Mouse (Mus musculus) embryo, embryonic 9.5 days (tissue): ENCODE results near the gene Tbc1d1.

ENCODE experiments used
- DNase-seq: peaks from one replicate; pipeline ENCODE4 v3.0.0-alpha.2; 2017; ENCODE audit errors: extremely low spot score

Gene Tbc1d1

GRCm38 (mm10) chr5:64155861-64156550 is at the start of gene Tbc1d1:
Gene Tbc1d1 (plus strand): TSS chr5:64156305.
- DNase-seq, result peak; percentile 46

DNA sequence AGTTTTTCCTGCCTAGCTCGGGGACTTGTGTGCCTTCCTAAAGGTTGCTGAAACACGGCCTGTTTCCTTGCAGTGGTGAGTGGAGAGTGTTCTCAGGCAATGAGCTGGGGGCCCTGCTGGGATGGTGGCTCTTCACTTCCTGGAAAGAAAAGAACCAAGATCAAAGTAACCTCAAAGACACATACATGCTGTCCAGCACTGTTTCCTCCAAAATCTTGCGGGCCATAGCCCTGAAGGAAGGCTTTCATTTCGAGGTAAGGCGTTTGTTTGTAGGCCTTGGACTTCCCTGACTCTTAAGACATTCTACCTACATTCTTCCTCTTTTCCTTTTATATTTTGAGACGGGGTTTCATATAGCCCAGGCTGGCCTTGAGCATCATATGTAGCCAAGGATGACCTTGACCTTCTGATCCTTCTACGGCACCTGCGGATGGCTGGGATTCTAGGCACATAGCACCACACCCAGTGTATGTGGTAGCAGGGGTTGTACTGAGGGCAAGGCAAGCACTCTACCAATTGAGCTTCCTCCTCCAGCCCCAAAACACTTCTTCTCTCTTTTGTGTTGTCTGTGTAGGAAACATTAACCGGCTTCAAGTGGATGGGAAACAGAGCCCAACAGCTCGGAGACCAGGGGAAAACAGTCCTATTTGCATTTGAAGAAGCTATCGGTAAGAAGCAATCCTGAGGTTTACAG is 48.4 kb upstream of the Tbc1d1 start:
- DNase-seq, result no peak

GRCm38 (mm10) chr5:64109217-64109616 is 46.9 kb upstream of the Tbc1d1 start:
- no peak for DNase-seq

- DNase-seq, result no peak
These were observed 43.7 kb upstream of the Tbc1d1 start for GRCm38 (mm10) chr5:64112360-64112759.

- no peak for DNase-seq
These were observed 41.9 kb upstream of the Tbc1d1 start for GRCm38 (mm10) chr5:64114210-64114609.

DNA sequence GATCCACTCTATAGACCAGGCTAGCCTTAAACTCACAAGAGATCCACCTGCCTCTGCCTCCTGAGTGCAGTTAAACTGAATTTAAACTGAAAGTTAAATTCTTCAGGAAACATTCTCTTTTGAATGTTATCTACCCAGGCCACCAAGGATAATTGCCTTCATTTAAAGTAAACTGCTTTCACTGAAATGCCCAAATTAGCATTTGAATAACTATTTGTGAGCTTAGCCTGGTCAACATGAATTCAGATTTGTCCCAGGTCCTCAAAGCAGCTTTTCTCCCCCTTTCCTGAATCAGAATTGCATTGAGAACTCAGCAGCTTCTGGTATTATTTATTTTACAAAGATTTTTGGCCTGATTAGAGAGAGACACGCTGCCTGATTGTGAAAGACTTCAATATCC is 38.9 kb upstream of the Tbc1d1 start:
- DNase-seq, result no peak

DNA sequence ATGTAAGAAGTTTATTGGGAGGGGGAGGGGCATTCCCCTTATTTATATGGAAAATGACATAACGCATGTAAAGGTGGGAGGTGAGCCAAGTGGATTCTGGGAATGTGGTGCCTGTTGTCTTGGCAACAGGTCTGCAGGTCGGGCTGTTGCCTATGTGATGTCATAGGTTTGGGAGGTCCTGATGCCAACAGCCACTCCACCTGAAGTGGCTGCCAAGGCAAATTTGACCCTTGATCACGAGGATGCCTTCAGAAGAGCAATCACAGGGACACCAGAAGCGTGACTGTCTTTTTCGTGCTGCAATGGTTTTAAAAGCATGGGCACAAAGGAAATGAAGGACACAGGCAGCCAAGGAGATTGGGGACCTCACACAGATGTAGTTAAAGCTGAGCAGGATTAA is 30.3 kb upstream of the Tbc1d1 start:
- DNase-seq, result no peak

DNA sequence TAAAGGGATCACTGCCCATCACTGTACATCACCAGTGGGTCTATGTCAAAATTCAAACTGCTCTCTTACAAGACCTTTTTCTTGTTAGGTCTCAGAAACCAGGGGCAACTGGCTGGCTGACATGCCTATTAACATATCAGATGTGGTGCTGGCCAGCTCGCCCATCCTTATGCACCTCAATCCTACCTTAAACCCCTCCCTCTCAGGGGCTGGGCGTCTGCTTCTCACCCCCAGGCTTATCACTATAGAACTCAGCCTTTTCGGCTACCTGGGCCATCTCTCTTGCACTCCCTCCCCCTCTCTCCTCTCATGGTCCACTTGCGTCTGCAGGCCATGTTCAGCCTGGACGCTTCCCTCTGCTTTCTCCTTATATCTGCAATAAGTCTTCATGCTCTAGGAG is 24.6 kb upstream of the Tbc1d1 start:
- no peak for DNase-seq

DNA sequence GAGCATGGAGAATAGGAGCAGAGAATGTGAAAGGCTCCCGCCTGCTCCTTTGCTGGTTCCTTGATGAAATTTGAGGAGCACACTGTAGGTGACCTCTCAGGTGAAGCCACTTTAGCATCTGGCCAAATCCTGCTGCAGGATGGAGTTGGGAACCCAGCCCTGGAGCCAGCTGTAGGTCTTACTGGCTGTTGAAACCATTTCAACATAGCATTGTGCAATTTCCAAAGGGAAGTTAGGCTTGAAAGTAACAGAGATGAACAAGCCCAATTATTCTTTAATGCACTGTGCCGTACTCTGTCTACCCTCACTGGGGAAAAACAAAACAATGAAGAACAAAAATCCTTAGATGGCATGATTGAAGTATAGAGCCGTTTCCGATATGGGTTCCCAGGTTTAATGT is 22.2 kb upstream of the Tbc1d1 start:
- DNase-seq, result no peak

DNA sequence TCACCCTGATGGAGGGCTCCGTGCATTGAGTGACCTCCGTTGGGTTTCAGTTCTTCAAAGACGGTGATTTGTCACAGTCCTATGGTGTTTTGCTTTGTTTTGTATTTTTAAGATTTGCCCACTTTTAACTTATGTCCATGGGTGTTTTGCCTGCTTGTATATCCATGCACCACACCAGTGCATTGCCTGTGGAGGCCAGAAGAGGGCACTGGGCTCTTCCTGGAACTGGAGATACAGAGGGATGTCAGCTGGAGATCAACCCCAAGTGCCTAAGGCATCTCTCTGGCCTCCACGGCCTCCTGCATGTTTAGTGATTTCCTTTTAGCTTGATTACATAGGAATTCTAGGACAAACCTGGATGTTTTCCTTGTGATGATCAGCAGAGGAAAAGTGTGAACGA is 19.8 kb upstream of the Tbc1d1 start:
- DNase-seq, result no peak

DNA sequence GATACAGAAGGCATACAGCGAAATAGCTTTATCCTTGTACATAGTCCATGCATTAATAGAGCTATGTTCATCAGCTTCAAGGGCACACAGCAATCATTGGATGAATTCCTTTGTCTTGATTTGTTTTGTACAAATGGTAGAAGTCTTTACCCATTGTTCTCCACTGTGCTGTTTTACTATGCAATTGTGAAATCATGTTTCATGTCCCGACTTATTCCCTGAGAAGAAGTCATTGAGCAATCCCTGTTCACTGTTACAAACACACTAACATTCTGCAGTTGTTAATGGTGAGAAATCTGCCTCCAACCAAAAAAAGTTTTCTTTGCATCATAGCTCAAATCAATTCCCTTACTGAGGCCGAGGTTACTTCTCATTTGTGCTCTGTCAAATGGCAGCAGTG is 15.9 kb upstream of the Tbc1d1 start:
- no peak for DNase-seq

DNA sequence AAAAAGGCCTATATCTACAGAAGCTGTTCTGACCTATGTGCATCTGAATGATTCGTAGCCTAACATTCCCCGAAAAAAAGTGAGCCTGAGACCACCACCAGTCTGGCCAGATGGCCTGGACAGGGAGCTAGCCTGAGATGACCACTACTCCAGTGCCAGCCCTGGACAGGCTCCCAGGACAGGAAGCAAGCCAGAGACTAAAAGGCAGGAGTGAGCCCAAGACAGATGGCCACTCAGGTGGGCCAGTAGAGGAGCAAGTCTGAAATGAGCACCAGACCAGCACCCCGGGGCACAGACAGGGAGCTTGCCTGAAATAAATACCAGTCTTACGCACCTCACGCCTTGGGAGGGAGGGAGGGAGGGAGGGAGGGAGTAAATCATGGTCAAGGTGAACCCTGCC is 11.8 kb upstream of the Tbc1d1 start:
- no peak for DNase-seq

- no peak for DNase-seq
These were observed 9.6 kb upstream of the Tbc1d1 start for GRCm38 (mm10) chr5:64146384-64147005.

GRCm38 (mm10) chr5:64149184-64150127 is 6.6 kb upstream of the Tbc1d1 start:
- no peak for DNase-seq

DNA sequence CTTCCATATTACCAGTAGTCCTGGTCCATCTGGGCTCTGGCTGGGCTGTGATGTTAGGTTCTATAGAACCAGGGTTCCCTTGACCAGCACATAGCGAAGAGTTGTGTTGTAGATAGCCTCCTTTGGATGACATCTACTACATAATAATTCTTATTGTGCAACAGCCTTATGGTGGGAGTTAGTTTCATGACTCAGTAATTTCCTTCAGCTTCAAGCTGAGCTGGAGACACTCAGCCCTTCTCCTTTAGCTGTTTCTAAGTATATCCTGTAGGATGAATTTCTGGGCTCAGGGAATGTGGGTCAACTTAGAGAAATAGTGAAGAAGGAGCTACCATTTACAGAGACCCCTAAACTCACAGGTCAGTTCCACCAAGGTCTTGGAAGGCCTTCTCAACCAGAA is 2.8 kb upstream of the Tbc1d1 start:
- DNase-seq, result no peak

DNA sequence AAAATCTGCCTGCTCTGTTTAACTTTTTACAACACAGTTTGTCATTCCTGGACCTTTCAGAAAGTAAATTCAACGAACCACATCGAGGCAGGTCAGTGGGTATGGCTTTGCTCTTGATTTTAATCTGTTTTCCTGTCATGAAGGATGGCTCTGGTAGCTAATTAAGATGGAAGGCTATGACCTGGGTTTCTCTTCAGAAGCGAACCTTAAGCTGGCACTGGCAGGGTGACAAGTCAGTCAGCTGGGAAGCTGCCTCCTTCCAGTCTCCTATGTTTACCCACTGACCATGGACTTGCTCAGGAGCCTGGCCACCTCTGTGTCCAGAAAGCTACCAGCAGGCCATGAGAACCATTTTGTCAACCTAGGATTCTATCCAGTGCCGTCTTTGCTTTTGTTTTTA is 474 bp downstream of the Tbc1d1 start:
- peak; percentile 14 for DNase-seq

- no peak for DNase-seq
These were observed 1.8 kb downstream of the Tbc1d1 start for GRCm38 (mm10) chr5:64157926-64158325.

- no peak for DNase-seq
These were observed 2.4 kb downstream of the Tbc1d1 start for GRCm38 (mm10) chr5:64158501-64158900.

DNA sequence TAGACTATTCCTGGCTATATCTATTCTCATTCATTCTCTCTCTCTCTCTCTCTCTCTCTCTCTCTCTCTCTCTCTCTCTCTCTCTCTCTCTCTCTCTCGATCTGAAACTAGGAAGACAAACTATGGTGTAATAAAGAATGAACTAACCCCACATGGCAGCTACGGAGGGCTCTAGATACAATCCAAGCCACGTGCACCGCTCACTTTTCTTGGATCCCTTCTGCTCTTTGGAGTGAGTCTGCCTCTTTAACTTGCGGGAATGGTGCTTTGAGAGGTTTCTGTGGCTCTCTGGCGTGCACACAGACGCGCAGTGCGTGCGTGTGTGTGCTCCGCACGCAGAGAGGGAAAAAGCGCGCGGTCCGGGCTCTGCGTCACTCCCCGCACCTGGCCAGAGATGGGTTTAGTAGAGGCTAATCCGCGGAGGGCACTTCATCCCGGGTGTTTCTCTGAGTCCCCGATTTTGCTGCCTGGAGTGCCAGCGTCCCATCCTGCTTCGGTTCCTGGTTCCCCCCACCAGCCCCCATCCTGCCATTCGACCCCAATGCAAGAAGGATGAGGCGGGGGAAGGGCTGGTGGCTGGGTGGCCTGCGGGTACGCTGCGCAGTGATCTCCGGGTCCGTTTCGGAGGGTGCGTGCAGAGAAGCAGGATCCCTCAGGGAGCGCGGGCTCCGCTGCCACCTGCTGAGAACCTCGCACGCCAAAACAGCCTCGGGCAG is 3.1 kb downstream of the Tbc1d1 start:
- peak; percentile 65 for DNase-seq

DNA sequence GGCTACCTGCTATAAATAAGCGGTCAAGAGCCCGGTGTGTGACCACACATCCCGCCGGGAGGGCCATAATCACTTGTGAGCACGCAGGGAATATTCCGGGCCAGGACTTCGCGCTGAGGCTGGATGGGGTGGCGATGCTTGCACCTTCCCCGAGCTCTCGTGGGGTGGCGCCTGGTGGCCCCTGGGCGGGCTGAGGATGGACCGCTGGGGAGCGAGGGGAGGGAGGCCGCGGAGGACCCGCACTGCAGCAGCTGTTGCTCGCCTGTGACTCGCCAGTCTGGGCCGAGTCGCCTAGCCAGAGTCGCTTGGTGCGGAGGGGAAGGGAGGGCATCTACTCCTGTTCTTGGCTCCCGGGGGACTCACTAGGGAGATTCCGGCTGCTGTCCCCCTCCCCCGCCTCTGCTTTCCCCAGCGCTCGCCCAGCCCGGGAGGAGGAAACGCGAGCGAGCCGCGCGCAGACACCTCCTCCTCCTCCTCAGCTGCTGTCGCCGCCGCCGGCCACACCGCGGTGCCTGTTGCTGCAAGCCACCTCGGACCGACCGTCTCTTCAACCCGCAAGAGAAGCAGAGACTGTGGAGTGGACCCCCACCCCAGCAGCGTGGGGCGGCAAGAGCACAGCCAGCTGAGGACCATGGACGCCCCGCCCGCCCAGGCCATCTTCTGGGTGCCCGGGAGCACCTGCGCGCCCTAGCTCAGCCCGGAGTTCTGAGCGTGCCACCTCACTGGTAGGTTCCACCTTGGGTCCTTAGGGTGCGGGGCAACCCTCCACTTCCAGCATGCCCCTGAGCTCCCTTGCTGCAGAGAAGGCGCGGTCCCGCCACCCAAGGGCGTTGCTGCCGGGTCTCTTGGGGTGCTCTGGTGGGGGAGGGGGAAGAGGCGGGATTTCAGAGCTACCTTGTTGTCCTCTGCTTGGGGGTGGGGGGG is 3.9 kb downstream of the Tbc1d1 start:
- peak; percentile 72 for DNase-seq
